Mouse (Mus musculus) lung, postnatal 4 days (tissue): Measurements from ENCODE around the gene Trim23.
"Not testable (repeated sequence)": the region's sequence is repeated elsewhere in the genome, so short reads cannot be mapped to it uniquely, and the experiment has no call there.

Experiments used
- DNase-seq, 2 experiments: peaks; one replicate each; pipeline ENCODE4 v3.0.0; 2021

Gene Trim23

GRCm38 (mm10) chr13:104178650-104179121 is at the start of gene Trim23:
Gene Trim23, plus strand, starts transcription at chr13:104178797.
- DNase-seq, result peak; percentile 97 to 99

- no peak for DNase-seq
Observed at GRCm38 (mm10) chr13:104132561-104132960, 46.0 kb upstream of the Trim23 start.

- DNase-seq, result no peak
Observed at GRCm38 (mm10) chr13:104134510-104135085, 44.0 kb upstream of the Trim23 start.

GRCm38 (mm10) chr13:104139369-104140209 is 39.0 kb upstream of the Trim23 start:
- peak; percentile 72 to 86 for DNase-seq

GRCm38 (mm10) chr13:104144871-104145270 is 33.7 kb upstream of the Trim23 start:
- DNase-seq, result no peak

- DNase-seq, result no peak
Observed at GRCm38 (mm10) chr13:104145646-104146045, 33.0 kb upstream of the Trim23 start.

GRCm38 (mm10) chr13:104154180-104154579 is 24.4 kb upstream of the Trim23 start:
- DNase-seq, result no peak

- DNase-seq, result no peak
Observed at GRCm38 (mm10) chr13:104155106-104155505, 23.5 kb upstream of the Trim23 start.

- no peak for DNase-seq
Observed at GRCm38 (mm10) chr13:104155686-104156085, 22.9 kb upstream of the Trim23 start.

GRCm38 (mm10) chr13:104171711-104172110 is 6.9 kb upstream of the Trim23 start:
- DNase-seq, result no peak

GRCm38 (mm10) chr13:104172498-104172897 is 6.1 kb upstream of the Trim23 start:
- DNase-seq, result no peak

GRCm38 (mm10) chr13:104176874-104177273 is 1.7 kb upstream of the Trim23 start:
- DNase-seq, result no peak

GRCm38 (mm10) chr13:104177796-104178649 is 574 bp upstream of the Trim23 start, which contains the start of gene Trappc13:
Gene Trappc13, minus strand, starts transcription at chr13:104178469.
- peak in 1 of 2 experiments; percentile 87 for DNase-seq

- no peak for DNase-seq
Observed at GRCm38 (mm10) chr13:104179176-104179888, 735 bp downstream of the Trim23 start.

- DNase-seq, result no peak
Observed at GRCm38 (mm10) chr13:104187357-104187756, 8.8 kb downstream of the Trim23 start.

GRCm38 (mm10) chr13:104195891-104196290 is 17.3 kb downstream of the Trim23 start:
- not testable (repeated sequence) for DNase-seq

- DNase-seq, result no peak
Observed at GRCm38 (mm10) chr13:104204313-104204712, 25.7 kb downstream of the Trim23 start.

GRCm38 (mm10) chr13:104227478-104227877 is 48.9 kb downstream of the Trim23 start:
- no peak for DNase-seq

- peak; percentile 98 for DNase-seq
Observed at GRCm38 (mm10) chr13:104228384-104229066, 49.9 kb downstream of the Trim23 start, which contains the start of the genes Cenpk and Ppwd1. Gene Cenpk, plus strand, starts transcription at chr13:104228611. Gene Ppwd1, minus strand, starts transcription at chr13:104228843.

- DNase-seq, result no peak
Observed at GRCm38 (mm10) chr13:104229181-104229580, 50.6 kb downstream of the Trim23 start.
